Mouse (Mus musculus) forebrain, embryonic 14.5 days (tissue): ENCODE results near the gene Kcnk6. TPM values are rescaled to one million over a fixed set of nuclear protein-coding genes. Genes with fewer than 3 reads are reported as not detected.
"Not testable (repeated sequence)": the region's sequence is repeated elsewhere in the genome, so short reads cannot be mapped to it uniquely, and the experiment has no call there.

Experiments
- ATAC-seq: fragments of 200-750 bp; cut with Nextera tagmentation; 2 replicates; pipeline ENCODE4 v1.8.0; 2017; ENCODE audit warnings: mild to moderate bottlenecking, moderate library complexity
- DNase-seq: peaks from one replicate; pipeline ENCODE4 v3.0.0-alpha.2; 2015; ENCODE audit warnings: low spot score
- H3K27ac ChIP-seq: fragments of 300-500 bp; sonication (generic); 2 replicates; pipeline ENCODE4 v1.5.1; 2014; ENCODE audit warnings: low read depth, mild to moderate bottlenecking, control low read depth, low read length, moderate library complexity
- H3K27me3 ChIP-seq: fragments of 300-500 bp; sonication (generic); replicated peaks from 2 replicates; pipeline ENCODE4 v1.6.1; 2014; ENCODE audit warnings: low read length, control low read depth, mixed read lengths; ENCODE audit not compliant: control insufficient read depth, insufficient read depth
- H3K36me3 ChIP-seq: fragments of 300-500 bp; sonication (generic); 2 replicates; pipeline ENCODE4 v1.6.1; 2014; ENCODE audit warnings: low read length, control low read depth; ENCODE audit not compliant: control insufficient read depth, insufficient read depth
- H3K4me1 ChIP-seq: fragments of 300-500 bp; sonication (generic); 2 replicates; pipeline ENCODE4 v1.6.1; 2014; ENCODE audit warnings: antibody characterized with exemption, low read length, control low read depth; ENCODE audit not compliant: control insufficient read depth, insufficient read depth
- H3K4me2 ChIP-seq: fragments of 300-500 bp; sonication (generic); 2 replicates; pipeline ENCODE4 v1.6.1; 2014; ENCODE audit warnings: mild to moderate bottlenecking, control low read depth, low read length
- H3K4me3 ChIP-seq: fragments of 300-500 bp; sonication (generic); 2 replicates; pipeline ENCODE4 v1.5.1; 2014; ENCODE audit warnings: low read depth, low read length, control low read depth
- H3K9ac ChIP-seq: fragments of 300-500 bp; sonication (generic); 2 replicates; pipeline ENCODE4 v1.6.1; 2014; ENCODE audit warnings: mild to moderate bottlenecking, low read length, control low read depth, moderate library complexity
- H3K9me3 ChIP-seq: fragments of 300-500 bp; sonication (generic); replicated peaks from 2 replicates; pipeline ENCODE4 v1.6.1; 2016; ENCODE audit warnings: low read length, control low read depth, mixed read lengths; ENCODE audit not compliant: control insufficient read depth
- WGBS: fragments of 180-500 bp; shearing (Covaris S2); extraction: QIAGEN DNeasy Blood & Tissue Kit; methylation state at CpG from one replicate; pipeline ENCODE4 v1.1.7; 2014; 5-methylcytosine and 5-hydroxymethylcytosine counted together
- polyA plus RNA-seq: library from polyadenylated mRNA; unstranded; fragments of >200 nt; fragmentation: Nextera tagmentation; extraction: Ambion mirVana; gene quantifications from 2 replicates; pipeline ENCODE4 v1.2.1, GENCODE M21; 2014

Gene Kcnk6
- polyA plus RNA-seq, 1 experiment from 2014 or later, result 0.22 TPM

DNA sequence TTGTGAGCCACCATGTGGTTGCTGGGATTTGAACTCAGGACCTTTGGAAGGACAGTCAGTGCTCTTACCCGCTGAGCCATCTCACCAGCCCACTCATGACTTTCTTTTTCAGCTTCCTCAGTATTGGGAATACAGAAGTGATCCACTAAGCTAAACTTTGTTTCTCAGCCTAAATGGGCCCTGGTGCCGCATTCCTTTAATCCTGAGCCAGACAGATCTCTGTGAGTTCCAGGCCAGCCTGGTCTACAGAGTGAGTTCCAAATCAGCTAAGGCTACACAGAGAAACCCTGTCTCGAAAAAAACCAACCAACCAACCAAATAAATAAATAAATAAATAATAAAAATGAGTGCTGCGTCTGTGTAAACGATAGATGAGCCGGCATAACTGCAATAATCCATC lies 5.3 kb upstream of the Kcnk6 start:
- Histone ChIP-seq H3K4me3 (peak overlapping the region; percentile 61), H3K27ac (peak overlapping the region; percentile 55), H3K4me2 (peak overlapping the region; percentile 82), H3K9ac (peak overlapping the region; percentile 35; the same call in 1 of the 2 replicates)
- ATAC-seq, result peak; percentile 32
- not testable (repeated sequence) for H3K9me3 ChIP-seq, H3K27me3 ChIP-seq, H3K36me3 ChIP-seq, H3K4me1 ChIP-seq, DNase-seq
- WGBS, result 30% methylated on average over 6 of the region's 6 CpGs

DNA sequence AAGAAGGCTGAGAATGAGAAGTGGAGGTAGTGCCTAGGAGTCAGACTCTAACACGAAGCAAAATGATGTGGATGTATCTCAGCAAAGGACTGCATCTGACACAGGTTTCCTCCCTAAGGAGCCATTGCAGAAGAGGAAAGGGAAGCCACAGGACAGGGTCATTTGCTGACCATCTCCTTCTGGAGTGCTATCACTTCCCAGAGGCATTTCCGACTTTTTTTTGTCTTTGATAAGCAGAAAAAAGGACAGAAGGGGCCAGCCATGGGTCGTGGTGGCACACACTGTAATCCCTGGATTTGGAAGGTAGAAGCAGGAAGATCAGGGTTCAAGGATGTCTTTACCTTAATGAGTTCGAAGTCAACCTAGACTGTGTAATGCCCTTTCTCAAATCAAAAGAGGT lies 4.3 kb upstream of the Kcnk6 start:
- Histone ChIP-seq H3K27ac (no peak overlapping the region), H3K4me1 (peaks cover 10% of the 10 kb centered on the region), H3K4me2 (no peak overlapping the region), H3K9ac (no peak overlapping the region), H3K27me3 (peaks cover 14% of the 10 kb centered on the region), H3K9me3 (no peaks in the 10 kb centered on the region), H3K36me3 (no peaks in the 10 kb centered on the region), H3K4me3 (no peak overlapping the region)
- no peak for DNase-seq
- WGBS, result 91% methylated on average over 4 of the region's 4 CpGs
- no peak for ATAC-seq

GRCm38 (mm10) chr7:29234661-29235060 lies 2.3 kb upstream of the Kcnk6 start:
- no peaks in the 10 kb centered on the region for H3K9me3 ChIP-seq
- no peak overlapping the region for H3K27ac ChIP-seq
- peaks cover 10% of the 10 kb centered on the region for H3K4me1 ChIP-seq
- H3K9ac ChIP-seq, result no peak overlapping the region
- no peak overlapping the region for H3K4me3 ChIP-seq
- WGBS, result 79% methylated on average over 5 of the region's 5 CpGs
- H3K27me3 ChIP-seq, result peaks cover 24% of the 10 kb centered on the region
- no peak for DNase-seq
- ATAC-seq, result no peak
- no peak overlapping the region for H3K4me2 ChIP-seq
- H3K36me3 ChIP-seq, result no peaks in the 10 kb centered on the region

DNA sequence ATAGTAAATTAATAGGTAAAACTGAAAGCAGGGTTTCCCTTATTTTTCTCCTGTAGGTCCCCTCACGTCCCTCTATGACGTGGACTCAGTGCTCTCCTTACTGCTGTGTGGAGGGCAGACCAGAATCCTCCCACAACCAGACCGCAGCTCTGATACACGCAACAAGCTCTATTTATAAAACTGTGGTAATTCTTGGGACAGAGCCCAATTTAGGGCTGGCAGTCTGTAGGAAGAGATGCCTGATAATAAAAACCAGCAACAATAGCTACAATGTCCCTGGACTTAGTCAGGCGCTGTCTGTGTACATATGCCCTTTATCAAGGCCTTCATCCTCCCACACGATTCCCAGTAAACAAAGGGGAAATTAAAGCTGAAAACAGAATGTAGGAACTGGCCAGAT lies 1.4 kb upstream of the Kcnk6 start:
- ATAC-seq, result no peak
- Histone ChIP-seq H3K4me3 (no peak overlapping the region), H3K36me3 (no peaks in the 10 kb centered on the region), H3K9me3 (no peaks in the 10 kb centered on the region), H3K4me1 (peaks cover 6% of the 10 kb centered on the region; the same call in 1 of the 2 replicates), H3K27me3 (peaks cover 24% of the 10 kb centered on the region), H3K27ac (no peak overlapping the region), H3K9ac (no peak overlapping the region), H3K4me2 (no peak overlapping the region)
- DNase-seq, result no peak
- 71% methylated on average over 6 of the region's 6 CpGs for WGBS

DNA sequence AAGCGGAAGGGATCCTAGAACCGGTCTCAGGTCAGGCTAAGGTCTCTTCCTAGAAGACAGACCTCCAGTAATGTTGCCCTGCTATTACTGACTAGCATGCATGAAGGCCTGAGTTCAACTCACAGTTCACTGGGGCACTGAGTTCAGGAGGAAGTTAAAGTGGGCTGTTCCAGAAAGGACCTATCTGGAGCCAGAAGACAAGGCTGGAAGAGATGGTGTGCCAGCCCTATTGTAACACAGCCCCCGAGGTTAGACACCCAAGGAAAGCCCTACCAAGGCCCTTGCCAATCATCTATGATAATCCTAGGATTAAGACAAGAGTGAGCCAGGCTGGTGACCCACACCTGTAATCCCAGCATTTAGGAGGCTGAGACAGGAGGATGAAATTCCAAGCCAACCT lies 798 bp downstream of the Kcnk6 start:
- Histone ChIP-seq H3K4me3 (no peak overlapping the region), H3K4me2 (no peak overlapping the region), H3K27me3 (peaks cover 24% of the 10 kb centered on the region), H3K36me3 (no peaks in the 10 kb centered on the region), H3K27ac (no peak overlapping the region), H3K4me1 (0 out of 2 replicates have a peak, but pooled peaks cover 3% of the 10 kb centered on the region), H3K9me3 (no peaks in the 10 kb centered on the region), H3K9ac (no peak overlapping the region)
- ATAC-seq (no peak), DNase-seq (no peak)
- 61% methylated on average over 3 of the region's 3 CpGs for WGBS

GRCm38 (mm10) chr7:29230560-29230959 lies 1.8 kb downstream of the Kcnk6 start:
- H3K27me3 ChIP-seq, result peaks cover 24% of the 10 kb centered on the region
- 17% methylated on average over 3 of the region's 3 CpGs for WGBS
- no peak overlapping the region for H3K27ac ChIP-seq
- no peak overlapping the region for H3K4me3 ChIP-seq
- no peak overlapping the region for H3K9ac ChIP-seq
- no peak overlapping the region for H3K4me2 ChIP-seq
- no peaks in the 10 kb centered on the region for H3K36me3 ChIP-seq
- H3K4me1 ChIP-seq, result 0 out of 2 replicates have a peak, but pooled peaks cover 3% of the 10 kb centered on the region
- DNase-seq (no peak), ATAC-seq (no peak)
- H3K9me3 ChIP-seq, result no peaks in the 10 kb centered on the region

GRCm38 (mm10) chr7:29228202-29228601 lies 4.1 kb downstream of the Kcnk6 start:
- DNase-seq (no peak), ATAC-seq (no peak)
- Histone ChIP-seq H3K4me2 (no peak overlapping the region), H3K27me3 (peaks cover 24% of the 10 kb centered on the region), H3K36me3 (no peaks in the 10 kb centered on the region), H3K27ac (no peak overlapping the region), H3K9me3 (no peaks in the 10 kb centered on the region), H3K9ac (no peak overlapping the region), H3K4me1 (peaks cover 7% of the 10 kb centered on the region; the same call in 1 of the 2 replicates), H3K4me3 (no peak overlapping the region)
- 81% methylated on average over 4 of the region's 4 CpGs for WGBS

DNA sequence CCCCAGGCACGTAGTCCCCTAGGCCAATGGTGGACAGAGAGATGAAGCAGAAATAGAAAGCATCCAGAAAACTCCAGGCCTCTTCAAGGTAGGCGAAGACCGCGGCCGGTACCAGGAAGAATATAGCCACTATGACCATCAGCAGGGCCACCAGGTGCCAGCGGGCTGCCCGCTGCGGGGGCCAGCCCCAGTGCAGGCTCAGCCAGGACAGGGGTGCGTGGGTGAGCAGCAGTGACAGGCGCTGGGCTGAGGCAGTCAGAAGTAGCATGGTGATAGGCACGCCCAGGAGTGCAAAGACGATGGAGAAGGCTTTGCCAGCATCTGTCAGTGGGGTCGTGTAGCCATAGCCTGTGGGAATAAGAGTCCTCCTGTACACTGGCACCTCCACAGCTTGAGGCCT lies 6.8 kb downstream of the Kcnk6 start:
- Histone ChIP-seq H3K4me2 (no peak overlapping the region; the same call in 1 of the 2 replicates), H3K9ac (no peak overlapping the region)
- no peak for ATAC-seq

GRCm38 (mm10) chr7:29224756-29225394 lies 7.4 kb downstream of the Kcnk6 start:
- Histone ChIP-seq H3K4me1 (peaks cover 4% of the 10 kb centered on the region; the same call in 1 of the 2 replicates), H3K4me2 (no peak overlapping the region; the same call in 1 of the 2 replicates), H3K4me3 (no peak overlapping the region), H3K36me3 (no peaks in the 10 kb centered on the region), H3K9me3 (no peaks in the 10 kb centered on the region), H3K27ac (no peak overlapping the region), H3K9ac (peak overlapping the region; percentile 18; the same call in 1 of the 2 replicates), H3K27me3 (no peaks in the 10 kb centered on the region)
- no peak for ATAC-seq
- 12% methylated on average over 16 of the region's 16 CpGs for WGBS
- DNase-seq, result no peak

More for the DNA sequence above, 6.8 kb downstream of the Kcnk6 start:
- Histone ChIP-seq H3K27me3 (no peaks in the 10 kb centered on the region; the same call in 1 of the 2 replicates), H3K9me3 (no peaks in the 10 kb centered on the region), H3K27ac (no peak overlapping the region), H3K36me3 (no peaks in the 10 kb centered on the region), H3K4me3 (no peak overlapping the region), H3K4me1 (peaks cover 4% of the 10 kb centered on the region; the same call in 1 of the 2 replicates)
- WGBS, result 76% methylated on average over 13 of the region's 13 CpGs
- DNase-seq, result no peak
